Mouse (Mus musculus) midbrain, embryonic 16.5 days (tissue): ENCODE results near the gene 2210011C24Rik. TPM values are rescaled to one million over a fixed set of nuclear protein-coding genes. Genes with fewer than 3 reads are reported as not detected.
A peak's percentile ranks its signal among the peaks of the same experiment; 100 is the strongest.

ENCODE experiments used
- ATAC-seq: fragments of 200-750 bp; cut with Nextera tagmentation; 2 replicates; pipeline ENCODE4 v1.8.0; 2017; ENCODE audit warnings: moderate TSS enrichment
- H3K27ac ChIP-seq: fragments of 300-500 bp; sonication (generic); 2 replicates; pipeline ENCODE4 v1.5.1; 2014; ENCODE audit warnings: mild to moderate bottlenecking, low read length, mixed read lengths
- H3K27me3 ChIP-seq: fragments of 300-500 bp; sonication (generic); 2 replicates; pipeline ENCODE4 v1.6.1; 2014; ENCODE audit warnings: low read depth, low read length, mixed read lengths; ENCODE audit not compliant: control insufficient read depth, insufficient read depth
- H3K36me3 ChIP-seq: fragments of 300-500 bp; sonication (generic); 2 replicates; pipeline ENCODE4 v1.6.1; 2014; ENCODE audit warnings: mild to moderate bottlenecking, low read length, moderate library complexity, mixed read lengths; ENCODE audit not compliant: control insufficient read depth, insufficient read depth
- H3K4me1 ChIP-seq: fragments of 300-500 bp; sonication (generic); 2 replicates; pipeline ENCODE4 v1.6.1; 2014; ENCODE audit warnings: mild to moderate bottlenecking, low read length, mixed read lengths; ENCODE audit not compliant: control insufficient read depth, insufficient read depth
- H3K4me2 ChIP-seq: fragments of 300-500 bp; sonication (generic); 2 replicates; pipeline ENCODE4 v1.6.1; 2014; ENCODE audit warnings: mild to moderate bottlenecking, low read length, mixed read lengths
- H3K4me3 ChIP-seq: fragments of 300-500 bp; sonication (generic); 2 replicates; pipeline ENCODE4 v1.5.1; 2014; ENCODE audit warnings: low read depth, mild to moderate bottlenecking, low read length, moderate library complexity, mixed read lengths
- H3K9ac ChIP-seq: fragments of 300-500 bp; sonication (generic); 2 replicates; pipeline ENCODE4 v1.6.1; 2014; ENCODE audit warnings: low read depth, low read length, mixed read lengths
- H3K9me3 ChIP-seq: fragments of 300-500 bp; sonication (generic); replicated peaks from 2 replicates; pipeline ENCODE4 v1.6.1; 2014; ENCODE audit warnings: mild to moderate bottlenecking, low read length, mixed read lengths; ENCODE audit not compliant: control insufficient read depth, poor library complexity, severe bottlenecking
- WGBS: fragments of 180-500 bp; shearing (Covaris S2); extraction: QIAGEN DNeasy Blood & Tissue Kit; methylation state at CpG from one replicate; pipeline ENCODE4 v1.1.7; 2014; 5-methylcytosine and 5-hydroxymethylcytosine counted together
- polyA plus RNA-seq: library from polyadenylated mRNA; unstranded; fragments of >200 nt; fragmentation: Nextera tagmentation; extraction: Ambion mirVana; gene quantifications from 2 replicates; pipeline ENCODE4 v1.2.1, GENCODE M21; 2015

2210011C24Rik gene
- polyA plus RNA-seq, 1 experiment from 2014 or later = 0.28 TPM

- Histone ChIP-seq H3K9ac (peak within 1 kb of the TSS; percentile 41), H3K27ac (no peak within 1 kb of the TSS), H3K27me3 (peaks cover 12% of the 10 kb centered on the region; the same call in 1 of the 2 replicates), H3K4me3 (no peak within 1 kb of the TSS), H3K4me2 (peak within 1 kb of the TSS; percentile 16; the same call in 1 of the 2 replicates), H3K36me3 (0 out of 2 replicates have a peak, but pooled peaks cover 3% of the 10 kb centered on the region), H3K4me1 (peaks cover 16% of the 10 kb centered on the region), H3K9me3 (no peaks in the 10 kb centered on the region)
- ATAC-seq = no peak
- 20% methylated on average over 60 of the region's 61 CpGs for WGBS
Observed at GRCm38 (mm10) chr8:84001281-84002000, 10.5 kb downstream of the 2210011C24Rik start, which contains the start of gene 1700067K01Rik. Gene 1700067K01Rik (plus strand): TSS chr8:84001502.

GRCm38 (mm10) chr8:83999825-84000224, 12.1 kb downstream of the 2210011C24Rik start:
- no peak for ATAC-seq
- Histone ChIP-seq H3K9ac (no peak overlapping the region), H3K27me3 (peaks cover 12% of the 10 kb centered on the region; the same call in 1 of the 2 replicates), H3K9me3 (no peaks in the 10 kb centered on the region), H3K4me1 (peaks cover 19% of the 10 kb centered on the region), H3K4me2 (no peak overlapping the region), H3K36me3 (0 out of 2 replicates have a peak, but pooled peaks cover 3% of the 10 kb centered on the region), H3K27ac (no peak overlapping the region), H3K4me3 (no peak overlapping the region)
- 96% methylated on average over 2 of the region's 2 CpGs for WGBS

- Histone ChIP-seq H3K4me2 (peak overlapping the region; percentile 89), H3K4me3 (peak overlapping the region; percentile 77), H3K27me3 (peaks cover 12% of the 10 kb centered on the region; the same call in 1 of the 2 replicates), H3K27ac (no peak overlapping the region), H3K36me3 (0 out of 2 replicates have a peak, but pooled peaks cover 3% of the 10 kb centered on the region), H3K9me3 (no peaks in the 10 kb centered on the region), H3K4me1 (peaks cover 19% of the 10 kb centered on the region), H3K9ac (peak overlapping the region; percentile 46; the same call in 1 of the 2 replicates)
- 68% methylated on average over 16 of the region's 16 CpGs for WGBS
- ATAC-seq = no peak
Observed at GRCm38 (mm10) chr8:83999057-83999705, 12.8 kb downstream of the 2210011C24Rik start.

GRCm38 (mm10) chr8:83998231-83999056, 13.5 kb downstream of the 2210011C24Rik start:
- Histone ChIP-seq H3K4me3 (peak overlapping the region; percentile 77), H3K4me2 (peak overlapping the region; percentile 89), H3K27ac (peak overlapping the region; percentile 79), H3K9ac (peak overlapping the region; percentile 80), H3K27me3 (peaks cover 12% of the 10 kb centered on the region; the same call in 1 of the 2 replicates), H3K4me1 (peaks cover 19% of the 10 kb centered on the region), H3K9me3 (no peaks in the 10 kb centered on the region), H3K36me3 (0 out of 2 replicates have a peak, but pooled peaks cover 3% of the 10 kb centered on the region)
- 1% methylated on average over 57 of the region's 92 CpGs for WGBS
- ATAC-seq = peak; percentile 8; the same call in 1 of the 2 replicates

GRCm38 (mm10) chr8:83997511-83998141, 14.3 kb downstream of the 2210011C24Rik start, which contains the start of gene Samd1:
Gene Samd1 (plus strand): TSS chr8:83997672.
- Histone ChIP-seq H3K27me3 (peaks cover 12% of the 10 kb centered on the region; the same call in 1 of the 2 replicates), H3K9me3 (no peaks in the 10 kb centered on the region), H3K9ac (peak within 1 kb of the TSS; percentile 80), H3K4me1 (peaks cover 16% of the 10 kb centered on the region), H3K4me2 (peak within 1 kb of the TSS; percentile 89), H3K27ac (peak within 1 kb of the TSS; percentile 91), H3K4me3 (peak within 1 kb of the TSS; percentile 77), H3K36me3 (0 out of 2 replicates have a peak, but pooled peaks cover 3% of the 10 kb centered on the region)
- ATAC-seq = 0 out of 2 replicates have a peak, but pooled peaks have one; percentile 7
- WGBS = 0% methylated on average over 39 of the region's 112 CpGs

- Histone ChIP-seq H3K4me3 (peak overlapping the region; percentile 77), H3K9me3 (no peaks in the 10 kb centered on the region), H3K9ac (peak overlapping the region; percentile 80), H3K27me3 (peaks cover 12% of the 10 kb centered on the region; the same call in 1 of the 2 replicates), H3K36me3 (peaks cover 3% of the 10 kb centered on the region; the same call in 1 of the 2 replicates), H3K4me1 (peaks cover 16% of the 10 kb centered on the region), H3K27ac (peak overlapping the region; percentile 91), H3K4me2 (peak overlapping the region; percentile 84)
- 0% methylated on average over 45 of the region's 103 CpGs for WGBS
- ATAC-seq = peak; percentile 59
Observed at GRCm38 (mm10) chr8:83996567-83997505, 15.1 kb downstream of the 2210011C24Rik start.

- H3K9ac ChIP-seq = no peak overlapping the region
- WGBS = 10% methylated on average over 12 of the region's 12 CpGs
- ATAC-seq = peak; percentile 30
Observed at GRCm38 (mm10) chr8:83995973-83996372, 16.0 kb downstream of the 2210011C24Rik start.

More at GRCm38 (mm10) chr8:83995973-83996372, 16.0 kb downstream of the 2210011C24Rik start:
- Histone ChIP-seq H3K4me1 (peaks cover 16% of the 10 kb centered on the region), H3K9me3 (no peaks in the 10 kb centered on the region), H3K4me2 (peak overlapping the region; percentile 84; the same call in 1 of the 2 replicates), H3K4me3 (no peak overlapping the region), H3K27me3 (peaks cover 4% of the 10 kb centered on the region; the same call in 1 of the 2 replicates), H3K27ac (no peak overlapping the region), H3K36me3 (peaks cover 8% of the 10 kb centered on the region; the same call in 1 of the 2 replicates)
